Mouse (Mus musculus) cerebellum, adult 2 months (tissue): ENCODE results near the gene Hist1h2bg.

Source experiments
- CTCF ChIP-seq: fragments of 200-500 bp; IDR thresholded peaks from 2 replicates; pipeline ENCODE4 v1.5.1; 2011; ENCODE audit warnings: low read depth, mild to moderate bottlenecking, control low read depth, low read length, moderate library complexity, borderline replicate concordance; ENCODE audit not compliant: insufficient read depth
- POLR2A ChIP-seq: fragments of 200-500 bp; IDR thresholded peaks from 2 replicates; pipeline ENCODE4 v1.6.1; 2011; ENCODE audit warnings: low read length, control low read depth, borderline replicate concordance; ENCODE audit not compliant: insufficient read depth

DNA sequence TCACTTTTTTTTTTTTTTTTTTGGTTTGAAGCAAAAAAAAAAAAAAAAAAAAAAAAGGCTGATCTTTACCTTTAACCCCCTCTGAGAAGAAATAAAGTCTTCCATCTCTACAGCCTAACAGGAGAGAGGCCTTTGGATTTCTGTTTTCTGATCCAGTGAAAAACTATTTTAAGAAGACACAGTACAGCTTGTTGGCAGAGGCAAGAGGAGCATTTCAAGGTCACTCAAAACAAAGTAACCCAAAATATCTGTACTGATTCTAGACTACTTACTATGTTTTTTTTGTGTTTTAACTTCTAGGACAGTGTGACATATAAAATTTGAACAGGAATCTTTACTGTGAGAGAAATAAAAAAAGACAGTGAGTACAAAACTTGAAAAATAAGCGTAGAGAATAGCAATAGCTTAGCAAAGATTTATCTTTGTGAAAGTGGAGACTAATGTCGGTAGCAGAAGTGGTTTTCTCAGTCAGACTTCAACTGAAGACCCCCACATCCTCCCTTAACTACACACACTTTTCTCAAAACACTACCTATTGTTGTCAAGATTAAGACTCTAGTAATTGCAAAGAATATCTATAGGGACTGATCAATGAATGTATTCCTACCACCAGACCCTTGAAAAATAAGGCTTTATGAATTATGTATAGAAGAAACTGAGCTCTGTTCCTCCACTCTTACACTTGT, 41.6 kb upstream of the Hist1h2bg start:
- no peak for TF ChIP-seq CTCF
- TF ChIP-seq POLR2A, result no peak
